Mouse (Mus musculus) stomach, embryonic 14.5 days (tissue): ENCODE measurements around the gene Cherp. TPM values are rescaled to one million over a fixed set of nuclear protein-coding genes. Genes with fewer than 3 reads are reported as not detected.

Experiments
- ATAC-seq: fragments of 200-750 bp; cut with Nextera tagmentation; 2 replicates; pipeline ENCODE4 v1.8.0; 2017; ENCODE audit warnings: low read depth, moderate TSS enrichment; ENCODE audit not compliant: insufficient number of reproducible peaks, insufficient read depth, low FRiP score
- H3K27ac ChIP-seq: fragments of 300-500 bp; sonication (generic); 2 replicates; pipeline ENCODE4 v1.5.1; 2014; ENCODE audit warnings: mild to moderate bottlenecking, low read length, moderate library complexity, mixed read lengths
- H3K27me3 ChIP-seq: fragments of 300-500 bp; sonication (generic); 2 replicates; pipeline ENCODE4 v1.6.1; 2014; ENCODE audit warnings: low read length, control low read depth, mixed read lengths; ENCODE audit not compliant: control insufficient read depth, insufficient read depth
- H3K36me3 ChIP-seq: fragments of 300-500 bp; sonication (generic); 2 replicates; pipeline ENCODE4 v1.6.1; 2014; ENCODE audit warnings: mild to moderate bottlenecking, control low read depth, low read length, moderate library complexity, mixed read lengths; ENCODE audit not compliant: control insufficient read depth, insufficient read depth
- H3K4me1 ChIP-seq: fragments of 300-500 bp; sonication (generic); 2 replicates; pipeline ENCODE4 v1.6.1; 2014; ENCODE audit warnings: low read length, control low read depth, mixed read lengths; ENCODE audit not compliant: control insufficient read depth, insufficient read depth
- H3K4me2 ChIP-seq: fragments of 300-500 bp; sonication (generic); replicated peaks from 2 replicates; pipeline ENCODE4 v1.6.1; 2014; ENCODE audit warnings: low read depth, low read length, control low read depth
- H3K4me3 ChIP-seq: fragments of 300-500 bp; sonication (generic); 2 replicates; pipeline ENCODE4 v1.5.1; 2014; ENCODE audit warnings: low read depth, low read length, control low read depth
- H3K9ac ChIP-seq: fragments of 300-500 bp; sonication (generic); replicated peaks from 2 replicates; pipeline ENCODE4 v1.6.1; 2014; ENCODE audit warnings: low read depth, mild to moderate bottlenecking, control low read depth, low read length, moderate library complexity, mixed read lengths
- H3K9me3 ChIP-seq: fragments of 300-500 bp; sonication (generic); 2 replicates; pipeline ENCODE4 v1.6.1; 2016; ENCODE audit warnings: low read depth, low read length, control low read depth; ENCODE audit not compliant: control insufficient read depth
- WGBS: fragments of 180-500 bp; shearing (Covaris S2); extraction: QIAGEN DNeasy Blood & Tissue Kit; methylation state at CpG from one replicate; pipeline ENCODE4 v1.1.7; 2014; 5-methylcytosine and 5-hydroxymethylcytosine counted together
- polyA plus RNA-seq: library from polyadenylated mRNA; unstranded; fragments of >200 nt; fragmentation: Nextera tagmentation; extraction: Ambion mirVana; gene quantifications from 2 replicates; pipeline ENCODE4 v1.2.1, GENCODE M21; 2014

The Cherp gene
- polyA plus RNA-seq, 1 experiment from 2014 or later: 57.3 TPM

DNA sequence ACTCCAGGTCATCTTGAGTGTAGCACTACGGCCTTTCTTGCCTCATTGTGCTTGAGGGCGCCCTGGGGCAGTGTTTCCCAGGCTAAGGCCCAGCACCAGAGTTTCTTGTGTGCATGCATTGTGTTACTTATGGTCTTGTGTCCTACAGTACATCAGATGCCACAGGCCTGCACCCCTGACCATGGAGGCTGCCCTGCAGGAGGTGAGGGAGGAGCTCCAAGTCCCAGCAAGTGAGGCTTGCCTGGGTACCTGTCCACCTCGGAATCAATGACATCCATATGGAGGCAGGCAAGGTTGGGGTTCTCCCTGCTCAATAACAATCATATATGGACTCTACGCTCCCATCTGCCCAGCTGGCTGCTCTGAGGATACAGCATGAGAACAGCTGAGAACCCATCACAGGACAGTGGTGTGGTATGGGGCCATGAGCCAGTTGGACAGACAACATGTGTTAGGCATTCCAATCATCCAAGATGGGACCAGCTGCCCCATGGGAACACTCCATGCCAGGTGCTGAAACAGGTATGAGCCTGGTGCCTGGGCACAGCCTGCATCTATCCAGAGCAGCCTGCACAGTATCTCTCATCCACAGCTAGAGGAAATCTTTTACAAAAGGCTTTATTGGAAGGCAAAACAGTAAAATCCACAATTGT, 15.0 kb downstream of the Cherp start:
- Histone ChIP-seq H3K4me1 (no peaks in the 10 kb centered on the region), H3K4me3 (no peak overlapping the region), H3K36me3 (peaks cover 64% of the 10 kb centered on the region), H3K4me2 (no peak overlapping the region), H3K27ac (no peak overlapping the region), H3K9me3 (no peaks in the 10 kb centered on the region), H3K27me3 (no peaks in the 10 kb centered on the region), H3K9ac (no peak overlapping the region)
- 87% methylated on average over 4 of the region's 4 CpGs for WGBS
- no peak for ATAC-seq

DNA sequence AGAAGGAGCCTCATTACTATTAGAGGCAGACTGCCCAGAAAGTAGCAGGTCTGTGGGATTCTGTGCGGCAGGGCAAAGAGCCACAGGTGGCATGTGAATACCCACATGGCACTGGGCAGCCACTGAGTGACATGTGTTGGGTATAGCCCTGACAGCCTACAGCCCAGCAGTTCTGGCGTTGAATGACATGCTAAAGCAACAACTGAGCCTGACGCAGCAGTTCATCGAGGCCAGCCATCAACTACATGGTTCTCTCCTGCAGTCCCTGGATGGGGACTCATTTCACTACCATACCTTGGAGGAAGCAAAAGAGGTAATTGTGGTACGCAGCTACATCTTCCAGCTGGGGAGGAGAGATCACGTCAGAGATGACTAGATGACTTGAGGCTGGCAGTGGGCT, 16.6 kb downstream of the Cherp start:
- H3K27me3 ChIP-seq: no peaks in the 10 kb centered on the region
- no peak overlapping the region for H3K4me2 ChIP-seq
- no peaks in the 10 kb centered on the region for H3K4me1 ChIP-seq
- no peak overlapping the region for H3K4me3 ChIP-seq
- 82% methylated on average over 6 of the region's 6 CpGs for WGBS
- H3K27ac ChIP-seq: no peak overlapping the region
- H3K36me3 ChIP-seq: peaks cover 62% of the 10 kb centered on the region
- ATAC-seq: no peak
- peaks cover 3% of the 10 kb centered on the region; the same call in 1 of the 2 replicates for H3K9me3 ChIP-seq
- no peak overlapping the region for H3K9ac ChIP-seq

DNA sequence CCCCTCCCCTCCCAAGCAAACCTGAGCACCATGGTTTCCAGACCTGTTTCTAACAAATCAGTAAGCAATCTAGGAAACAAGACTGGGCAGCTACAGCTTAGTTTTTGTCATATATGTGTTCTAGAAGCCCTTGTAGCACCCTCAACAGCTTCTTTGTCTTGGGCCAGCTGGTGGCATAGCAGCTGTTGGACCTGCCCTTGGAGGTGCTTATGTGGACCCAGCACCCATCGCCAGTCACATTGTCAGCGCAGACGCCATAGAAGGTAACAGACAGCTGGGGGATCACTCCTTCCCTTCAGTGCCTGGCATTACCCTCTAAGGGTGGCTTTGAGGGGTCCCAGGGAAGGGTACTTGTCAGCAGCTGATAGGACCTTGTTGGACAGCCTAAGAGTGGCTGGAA, 17.2 kb downstream of the Cherp start:
- no peak overlapping the region for H3K4me3 ChIP-seq
- 94% methylated on average over 3 of the region's 3 CpGs for WGBS
- no peak overlapping the region for H3K4me2 ChIP-seq
- no peaks in the 10 kb centered on the region for H3K4me1 ChIP-seq
- peaks cover 3% of the 10 kb centered on the region; the same call in 1 of the 2 replicates for H3K9me3 ChIP-seq
- no peak for ATAC-seq
- peaks cover 61% of the 10 kb centered on the region for H3K36me3 ChIP-seq
- H3K27ac ChIP-seq: no peak overlapping the region
- no peak overlapping the region for H3K9ac ChIP-seq
- no peaks in the 10 kb centered on the region for H3K27me3 ChIP-seq

DNA sequence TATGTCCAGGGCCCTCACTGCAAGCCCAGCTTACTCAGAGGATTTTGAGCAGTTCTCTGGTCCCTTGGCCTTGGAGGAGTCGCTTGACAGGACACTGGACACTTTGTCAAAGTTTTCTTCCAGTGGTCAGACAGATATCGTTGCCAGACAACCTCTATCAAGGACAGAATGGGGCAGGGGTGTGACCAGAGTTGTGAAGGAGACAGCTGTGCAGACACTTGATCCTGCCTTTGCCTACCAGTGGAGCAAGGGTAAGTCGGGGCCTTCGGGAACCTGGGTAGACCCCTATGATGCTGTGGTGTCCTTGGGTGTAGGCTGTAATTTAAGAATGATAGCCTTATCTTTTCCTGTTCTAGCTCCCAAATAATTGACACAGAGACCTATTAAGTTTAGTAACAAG, 19.7 kb downstream of the Cherp start:
- Histone ChIP-seq H3K4me2 (no peak overlapping the region), H3K36me3 (peaks cover 53% of the 10 kb centered on the region), H3K27ac (no peak overlapping the region), H3K4me1 (no peaks in the 10 kb centered on the region), H3K27me3 (no peaks in the 10 kb centered on the region), H3K9me3 (peaks cover 3% of the 10 kb centered on the region; the same call in 1 of the 2 replicates), H3K9ac (no peak overlapping the region), H3K4me3 (no peak overlapping the region)
- no peak for ATAC-seq
- WGBS: 84% methylated on average over 4 of the region's 4 CpGs

DNA sequence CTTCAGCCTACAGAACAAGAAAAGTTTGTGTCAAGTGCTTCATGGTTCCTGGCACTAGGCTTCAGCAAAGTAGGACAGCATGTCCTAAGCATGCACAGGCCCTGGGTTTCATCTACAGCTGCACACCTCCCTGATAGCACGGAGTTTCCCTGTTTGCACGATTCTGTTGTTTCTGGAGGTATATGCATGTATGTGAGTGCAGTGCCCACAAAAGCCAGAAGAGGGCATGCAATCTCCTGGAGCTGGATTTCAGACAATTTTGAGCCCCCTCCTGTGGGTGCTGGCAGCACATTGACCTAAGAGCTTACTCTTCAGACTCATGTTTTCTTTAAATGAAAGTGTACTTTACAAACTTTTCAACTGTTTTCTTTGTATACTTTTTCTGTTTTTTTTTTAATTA, 21.1 kb downstream of the Cherp start:
- WGBS: 95% methylated on average over 2 of the region's 2 CpGs
- no peak overlapping the region for H3K4me2 ChIP-seq
- ATAC-seq: no peak
- H3K9me3 ChIP-seq: peaks cover 3% of the 10 kb centered on the region; the same call in 1 of the 2 replicates
- no peak overlapping the region for H3K27ac ChIP-seq
- H3K4me3 ChIP-seq: no peak overlapping the region
- no peaks in the 10 kb centered on the region for H3K27me3 ChIP-seq
- H3K36me3 ChIP-seq: peaks cover 54% of the 10 kb centered on the region
- H3K4me1 ChIP-seq: no peaks in the 10 kb centered on the region
- no peak overlapping the region for H3K9ac ChIP-seq

DNA sequence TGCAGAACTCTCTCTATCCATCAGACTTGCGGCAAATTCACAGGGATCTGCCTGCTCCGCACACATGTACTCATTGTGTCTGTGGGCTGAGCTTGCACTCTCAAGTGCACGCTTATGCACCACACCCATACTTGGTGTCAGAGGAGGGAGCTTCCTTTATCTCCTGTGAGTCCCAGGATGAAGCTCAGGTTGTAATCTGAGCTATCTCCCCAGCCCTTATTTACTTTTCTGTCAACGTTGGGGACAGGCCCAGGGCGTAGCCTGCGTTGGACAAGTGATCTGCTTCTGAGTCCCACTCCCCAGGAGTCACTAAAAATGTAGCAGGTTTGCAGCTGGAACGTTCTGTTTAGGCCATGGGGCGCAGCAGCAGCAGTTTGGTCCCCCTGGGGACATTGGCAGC, 23.5 kb downstream of the Cherp start:
- 62% methylated on average over 8 of the region's 8 CpGs for WGBS
- H3K27me3 ChIP-seq: no peaks in the 10 kb centered on the region
- H3K4me3 ChIP-seq: no peak overlapping the region
- no peak overlapping the region for H3K9ac ChIP-seq
- H3K4me1 ChIP-seq: no peaks in the 10 kb centered on the region
- peaks cover 49% of the 10 kb centered on the region for H3K36me3 ChIP-seq
- ATAC-seq: no peak
- H3K4me2 ChIP-seq: no peak overlapping the region
- H3K27ac ChIP-seq: no peak overlapping the region
- H3K9me3 ChIP-seq: peaks cover 3% of the 10 kb centered on the region; the same call in 1 of the 2 replicates

DNA sequence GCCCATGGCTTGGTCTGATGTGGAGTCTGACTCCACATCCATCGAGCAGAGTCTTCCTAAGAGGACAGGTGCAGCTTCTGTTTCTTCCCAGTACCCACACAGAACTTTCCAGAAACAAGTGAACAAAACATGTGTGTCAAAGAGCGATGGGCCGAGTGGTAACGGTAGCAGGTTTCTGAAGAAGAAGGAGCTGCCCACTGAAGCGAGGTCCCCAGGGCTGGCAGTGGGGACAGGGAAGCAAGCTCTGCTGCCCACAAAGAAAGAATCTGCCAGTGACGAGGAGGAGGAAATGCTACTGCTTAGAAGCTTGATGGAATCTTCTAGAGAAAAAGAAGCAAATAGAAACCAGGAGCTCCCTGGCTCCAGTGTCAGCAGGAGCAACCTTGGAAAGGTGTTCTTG, 30.0 kb downstream of the Cherp start:
- Histone ChIP-seq H3K4me2 (no peak overlapping the region), H3K4me3 (no peak overlapping the region), H3K27me3 (no peaks in the 10 kb centered on the region), H3K27ac (no peak overlapping the region), H3K36me3 (peaks cover 12% of the 10 kb centered on the region), H3K9me3 (no peaks in the 10 kb centered on the region), H3K4me1 (peaks cover 6% of the 10 kb centered on the region; the same call in 1 of the 2 replicates), H3K9ac (no peak overlapping the region)
- ATAC-seq: no peak
- WGBS: 95% methylated on average over 6 of the region's 6 CpGs

DNA sequence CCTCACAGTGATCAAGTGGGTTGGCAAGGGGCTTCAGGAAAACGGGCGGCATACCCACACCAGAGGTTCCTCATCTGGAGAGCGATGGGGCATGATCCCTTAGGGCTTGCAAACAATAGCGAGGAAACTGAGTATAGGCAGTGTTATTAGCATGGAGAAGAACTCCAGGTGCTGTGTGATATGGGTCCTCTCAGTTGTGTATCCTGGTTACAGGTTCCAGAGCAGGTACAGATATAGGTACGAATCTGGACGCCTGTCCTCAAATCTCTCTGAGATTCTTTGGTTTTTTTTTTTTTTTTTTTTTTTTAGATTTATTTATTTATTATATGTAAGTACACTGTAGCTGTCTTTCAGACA, 31.1 kb downstream of the Cherp start:
- 39% methylated on average over 6 of the region's 6 CpGs for WGBS
- H3K4me1 ChIP-seq: peaks cover 6% of the 10 kb centered on the region; the same call in 1 of the 2 replicates
- peak overlapping the region; percentile 63 for H3K4me2 ChIP-seq
- H3K27ac ChIP-seq: no peak overlapping the region; the same call in 1 of the 2 replicates
- no peaks in the 10 kb centered on the region for H3K27me3 ChIP-seq
- ATAC-seq: peak; percentile 67; the same call in 1 of the 2 replicates
- no peaks in the 10 kb centered on the region for H3K9me3 ChIP-seq
- 0 out of 2 replicates have a peak, but pooled peaks cover 3% of the 10 kb centered on the region for H3K36me3 ChIP-seq
- peak overlapping the region; percentile 42 for H3K4me3 ChIP-seq
- H3K9ac ChIP-seq: peak overlapping the region; percentile 57; the same call in 1 of the 2 replicates
